Mouse (Mus musculus) ES-Bruce4 (cell line): ENCODE results near the gene Faah. TPM values are rescaled to one million over a fixed set of nuclear protein-coding genes. Genes with fewer than 3 reads are reported as not detected.

ENCODE experiments used
- H3K27ac ChIP-seq: 2 replicates; pipeline ENCODE4 v1.5.1; 2012; ENCODE audit warnings: low read length, inconsistent platforms; ENCODE audit not compliant: insufficient read depth
- H3K27me3 ChIP-seq: 2 replicates; pipeline ENCODE4 v1.6.1; 2012; ENCODE audit warnings: mild to moderate bottlenecking, low read length, inconsistent platforms; ENCODE audit not compliant: control insufficient read depth, poor library complexity, insufficient read depth, severe bottlenecking
- H3K36me3 ChIP-seq: 2 replicates; pipeline ENCODE4 v1.6.1; 2012; ENCODE audit warnings: inconsistent platforms, mild to moderate bottlenecking, low read length, moderate library complexity; ENCODE audit not compliant: control insufficient read depth, poor library complexity, insufficient read depth, severe bottlenecking
- H3K4me1 ChIP-seq: one replicate; pipeline ENCODE4 v1.8.1; 2011; ENCODE audit warnings: low read length; ENCODE audit not compliant: control insufficient read depth, insufficient read depth
- H3K4me3 ChIP-seq: 2 replicates; pipeline ENCODE4 v1.5.1; 2011; ENCODE audit warnings: low read depth, mild to moderate bottlenecking, low read length
- H3K9ac ChIP-seq: 2 replicates; pipeline ENCODE4 v1.6.1; 2012; ENCODE audit warnings: low read depth, mild to moderate bottlenecking, inconsistent platforms; ENCODE audit not compliant: poor library complexity, severe bottlenecking
- H3K9me3 ChIP-seq: replicated peaks from 2 replicates; pipeline ENCODE4 v1.6.1; 2012; ENCODE audit warnings: mild to moderate bottlenecking, low read length, inconsistent platforms; ENCODE audit not compliant: control insufficient read depth, poor library complexity, insufficient read depth, severe bottlenecking
- CTCF ChIP-seq: IDR thresholded peaks from one replicate; pipeline ENCODE4 v1.8.1; 2011; ENCODE audit warnings: low read depth, low read length
- EP300 ChIP-seq: IDR thresholded peaks from 2 replicates; pipeline ENCODE4 v1.6.1; 2011; ENCODE audit warnings: low read depth, low read length; ENCODE audit not compliant: insufficient read depth
- POLR2A ChIP-seq: IDR thresholded peaks from one replicate; pipeline ENCODE4 v1.8.1; 2011; ENCODE audit warnings: low read length; ENCODE audit not compliant: insufficient read depth
- polyA plus RNA-seq: library from polyadenylated mRNA; stranded (reverse); fragments of >200 nt; gene quantifications from 2 replicates; pipeline ENCODE4 v1.2.4, GENCODE M21; 2011; ENCODE audit warnings: low read depth; ENCODE audit not compliant: missing spikeins, insufficient read depth, insufficient read length

Gene Faah
- polyA plus RNA-seq, 1 experiment: 2.7 TPM

GRCm38 (mm10) chr4:116015996-116016395, 1.7 kb downstream of the Faah start:
- H3K9ac ChIP-seq: no peak overlapping the region
- H3K4me1 ChIP-seq: no peaks in the 10 kb centered on the region
- H3K27ac ChIP-seq: no peak overlapping the region
- no peak overlapping the region for H3K4me3 ChIP-seq
- H3K36me3 ChIP-seq: no peaks in the 10 kb centered on the region
- peaks cover 4% of the 10 kb centered on the region; the same call in 1 of the 2 replicates for H3K27me3 ChIP-seq
- no peaks in the 10 kb centered on the region for H3K9me3 ChIP-seq
- TF ChIP-seq POLR2A (no peak), CTCF (no peak), EP300 (no peak)

DNA sequence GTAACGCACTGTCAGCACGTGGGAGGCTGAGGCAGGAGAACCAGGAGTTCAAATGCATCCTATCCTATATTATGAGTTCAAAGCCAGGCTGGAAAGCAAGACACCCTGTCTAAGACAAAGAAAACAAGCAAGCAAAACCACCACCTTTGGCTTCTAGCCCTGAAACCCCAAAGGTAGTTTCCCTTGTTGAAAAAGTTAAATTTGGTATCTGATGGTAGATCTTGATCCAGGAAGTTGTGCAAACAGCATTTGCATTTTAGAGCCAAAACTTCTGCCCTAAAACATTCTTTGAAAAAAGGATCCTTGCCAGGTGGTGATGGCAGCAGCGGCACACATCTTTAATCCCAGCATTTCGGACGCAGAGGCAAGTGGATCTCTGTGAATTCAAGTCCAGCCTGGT, 2.2 kb downstream of the Faah start:
- Histone ChIP-seq H3K4me3 (no peak overlapping the region), H3K27me3 (peaks cover 4% of the 10 kb centered on the region; the same call in 1 of the 2 replicates), H3K36me3 (no peaks in the 10 kb centered on the region), H3K9ac (no peak overlapping the region), H3K27ac (no peak overlapping the region), H3K9me3 (no peaks in the 10 kb centered on the region), H3K4me1 (no peaks in the 10 kb centered on the region)
- TF ChIP-seq CTCF: no peak
- no peak for TF ChIP-seq EP300
- TF ChIP-seq POLR2A: no peak

GRCm38 (mm10) chr4:116010186-116010585, 7.5 kb downstream of the Faah start:
- TF ChIP-seq EP300: no peak
- TF ChIP-seq CTCF: no peak
- TF ChIP-seq POLR2A: no peak
- no peaks in the 10 kb centered on the region for H3K27me3 ChIP-seq

GRCm38 (mm10) chr4:116001206-116001605, 16.5 kb downstream of the Faah start:
- H3K36me3 ChIP-seq: no peaks in the 10 kb centered on the region
- no peaks in the 10 kb centered on the region for H3K27me3 ChIP-seq
- H3K9ac ChIP-seq: no peak overlapping the region
- no peak overlapping the region for H3K4me3 ChIP-seq
- no peaks in the 10 kb centered on the region for H3K9me3 ChIP-seq
- H3K4me1 ChIP-seq: no peaks in the 10 kb centered on the region
- TF ChIP-seq EP300: no peak
- TF ChIP-seq POLR2A: no peak
- no peak for TF ChIP-seq CTCF
- no peak overlapping the region for H3K27ac ChIP-seq

More at GRCm38 (mm10) chr4:116010186-116010585, 7.5 kb downstream of the Faah start:
- no peaks in the 10 kb centered on the region for H3K4me1 ChIP-seq
- no peak overlapping the region for H3K9ac ChIP-seq
- no peaks in the 10 kb centered on the region for H3K9me3 ChIP-seq
- H3K4me3 ChIP-seq: no peak overlapping the region
- no peak overlapping the region for H3K27ac ChIP-seq
- no peaks in the 10 kb centered on the region for H3K36me3 ChIP-seq

DNA sequence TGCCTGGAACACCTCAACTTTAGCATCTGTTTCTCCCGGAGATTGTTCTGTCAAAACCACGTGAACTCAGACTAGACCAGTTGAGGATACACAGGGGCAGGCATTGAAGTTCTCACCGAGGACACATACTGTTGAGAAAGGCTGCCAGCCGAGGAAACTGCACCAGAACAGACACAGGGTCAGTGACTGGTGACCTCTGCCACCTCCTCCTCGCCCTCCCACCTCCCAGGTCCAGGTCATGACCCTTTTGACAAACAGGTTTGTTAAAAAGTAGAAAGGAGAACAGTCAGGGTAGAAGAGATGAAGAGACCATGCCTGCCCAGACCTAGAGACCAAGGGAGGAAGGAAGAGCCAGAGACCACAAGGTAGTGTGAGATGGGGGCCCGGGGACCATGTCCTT, 17.1 kb downstream of the Faah start:
- no peak overlapping the region for H3K4me3 ChIP-seq
- no peak overlapping the region for H3K27ac ChIP-seq
- no peaks in the 10 kb centered on the region for H3K27me3 ChIP-seq
- H3K9ac ChIP-seq: no peak overlapping the region
- TF ChIP-seq EP300 (no peak), CTCF (no peak), POLR2A (no peak)
- no peaks in the 10 kb centered on the region for H3K36me3 ChIP-seq
- no peaks in the 10 kb centered on the region for H3K9me3 ChIP-seq
- no peaks in the 10 kb centered on the region for H3K4me1 ChIP-seq

DNA sequence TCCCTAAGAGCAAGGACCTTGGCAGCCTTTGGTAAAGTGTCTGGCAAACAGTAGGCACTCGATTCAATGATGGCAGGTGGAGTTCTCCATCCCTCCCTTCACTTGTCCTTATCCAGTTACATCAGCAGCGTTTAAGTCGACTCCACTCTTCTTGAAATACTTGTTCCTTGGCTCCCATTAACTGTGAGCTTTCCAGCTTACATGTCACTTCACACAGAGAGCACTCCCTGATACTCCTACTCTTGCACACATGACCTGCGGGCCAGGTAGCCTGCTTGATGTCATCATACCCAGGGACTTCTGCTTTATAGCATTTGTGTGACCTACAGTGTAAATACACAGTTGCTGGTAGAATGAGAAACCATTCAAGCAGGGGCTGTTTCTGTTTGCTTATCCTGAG, 21.0 kb downstream of the Faah start:
- Histone ChIP-seq H3K4me3 (no peak overlapping the region), H3K9ac (no peak overlapping the region), H3K36me3 (no peaks in the 10 kb centered on the region), H3K27ac (no peak overlapping the region), H3K4me1 (no peaks in the 10 kb centered on the region), H3K27me3 (no peaks in the 10 kb centered on the region), H3K9me3 (no peaks in the 10 kb centered on the region; the same call in 1 of the 2 replicates)
- TF ChIP-seq EP300: no peak
- no peak for TF ChIP-seq CTCF
- TF ChIP-seq POLR2A: no peak
